Mouse (Mus musculus) urinary bladder, postnatal 4 days (tissue): ENCODE measurements around the gene Agpat4.
"Not testable (repeated sequence)": the region's sequence is repeated elsewhere in the genome, so short reads cannot be mapped to it uniquely, and the experiment has no call there.

Experiments
- DNase-seq, 2 experiments: peaks; one replicate each; pipeline ENCODE4 v3.0.0; 2021 to 2022; ENCODE audit warnings: low spot score in 2 of 2

The Agpat4 gene

DNA sequence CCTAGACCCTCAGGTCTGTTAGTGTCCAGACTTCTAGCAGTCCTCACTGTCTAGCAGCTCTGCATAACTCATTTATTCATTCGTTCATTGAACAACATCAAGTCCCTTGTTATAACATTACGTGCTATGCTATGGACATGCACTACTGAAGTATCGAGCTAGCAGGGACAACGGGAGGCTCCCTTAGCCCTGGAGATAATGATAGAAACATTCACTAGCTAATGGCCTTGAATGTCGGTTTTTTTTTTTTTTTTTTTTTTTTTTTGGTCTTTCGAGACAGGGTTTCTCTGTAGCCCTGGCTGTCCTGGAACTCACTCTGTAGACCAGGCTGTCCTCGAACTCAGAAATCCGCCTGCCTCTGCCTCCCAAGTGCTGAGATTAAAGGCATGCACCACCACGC lies 3.8 kb downstream of the Agpat4 start:
- DNase-seq: not testable (repeated sequence)

DNA sequence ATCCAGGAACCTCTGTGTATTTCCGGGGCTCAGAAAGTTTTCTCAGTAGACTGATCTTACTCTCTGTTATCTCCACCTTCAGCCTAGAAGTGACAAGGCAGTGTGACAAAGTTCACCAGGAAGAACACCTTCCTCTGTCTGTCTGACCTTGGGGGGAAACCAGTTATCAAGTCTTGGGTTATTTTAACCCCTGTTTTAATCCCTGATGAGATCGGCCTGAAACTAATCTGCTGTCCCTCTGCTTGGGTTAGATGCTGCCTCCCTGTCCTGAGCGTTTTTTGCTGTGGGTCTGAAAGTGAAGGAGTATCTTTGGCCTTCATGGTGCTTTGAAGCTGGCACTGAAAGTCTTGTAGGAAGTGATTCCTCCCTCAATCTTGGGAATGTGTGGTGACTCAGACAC lies 4.7 kb downstream of the Agpat4 start:
- DNase-seq: no peak

DNA sequence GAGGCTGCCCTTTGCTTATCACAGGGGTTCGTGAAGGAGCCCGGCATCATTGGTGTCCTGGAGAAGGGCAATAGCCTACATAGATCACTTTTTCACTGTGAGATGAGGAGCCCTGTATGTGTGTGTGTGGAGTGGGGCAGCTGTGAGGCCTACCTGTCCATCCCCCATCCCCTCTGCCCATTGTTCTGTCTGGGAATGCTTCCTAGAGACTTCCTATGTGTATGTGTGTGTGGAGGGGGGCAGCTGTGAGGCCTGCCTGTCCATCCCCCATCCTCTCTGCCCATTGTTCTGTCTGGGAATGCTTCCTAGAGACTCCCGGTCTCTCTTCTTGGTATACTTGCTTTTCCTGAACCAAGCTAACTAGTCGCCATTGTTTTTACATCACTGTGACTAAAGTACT lies 8.6 kb downstream of the Agpat4 start:
- no peak for DNase-seq

DNA sequence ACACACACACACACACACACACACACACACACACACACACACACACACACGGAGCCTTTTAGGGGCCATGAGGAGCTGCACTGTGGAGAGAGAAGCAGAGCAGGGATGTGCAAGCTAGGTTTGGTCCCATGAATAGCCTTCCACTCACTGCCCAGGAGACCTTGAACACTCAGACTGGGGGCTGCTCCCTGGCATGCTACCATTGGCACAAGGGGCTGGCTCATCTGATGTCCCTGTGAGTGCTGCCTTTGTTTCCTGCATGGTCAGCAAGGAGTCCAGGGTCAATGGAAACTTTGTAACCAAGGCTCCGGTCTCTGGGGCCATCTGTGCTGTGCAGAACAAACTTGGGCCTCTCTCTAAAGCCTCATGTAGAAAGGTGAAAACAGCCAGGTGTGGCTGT lies 10.5 kb downstream of the Agpat4 start:
- peak in 1 of 2 experiments; percentile 27 for DNase-seq

DNA sequence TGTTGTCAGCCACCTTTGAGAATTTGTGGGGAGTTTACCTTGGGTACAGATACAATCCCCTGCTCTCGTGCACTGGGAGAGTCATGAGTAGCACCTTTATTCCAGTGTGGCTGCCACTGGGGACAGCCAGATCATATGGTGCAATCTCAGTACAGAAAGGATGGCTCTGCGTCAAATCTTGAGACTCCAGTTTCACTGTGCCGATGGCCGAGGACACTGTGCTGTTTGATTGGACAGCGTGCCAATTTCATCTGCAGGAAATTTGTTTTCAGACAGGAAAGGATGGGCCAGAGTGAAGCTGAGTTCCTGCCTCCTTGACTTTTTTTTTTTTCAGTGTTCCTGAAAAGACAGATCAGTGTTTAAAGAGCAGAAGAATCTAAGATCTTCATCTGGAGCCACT lies 12.7 kb downstream of the Agpat4 start:
- no peak for DNase-seq

DNA sequence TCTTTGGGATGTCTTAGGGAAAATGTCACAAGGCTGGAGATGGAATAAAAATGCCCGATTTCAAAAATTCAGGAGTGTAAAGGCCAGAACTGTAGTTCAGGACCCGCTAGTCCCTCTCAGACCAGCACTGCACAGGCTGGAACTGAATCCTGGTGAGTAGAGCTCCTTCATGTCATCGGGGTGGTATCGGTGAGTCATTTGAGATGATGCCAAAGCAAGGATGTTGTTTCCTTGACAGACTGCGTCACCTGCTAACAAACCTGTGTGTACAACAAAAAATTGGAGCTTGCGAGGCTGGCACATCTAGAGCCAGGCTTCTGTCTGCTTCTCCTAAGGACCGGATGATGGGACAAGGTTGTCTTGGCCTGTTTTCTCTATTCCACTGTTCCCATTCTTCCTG lies 13.1 kb downstream of the Agpat4 start:
- DNase-seq: no peak

DNA sequence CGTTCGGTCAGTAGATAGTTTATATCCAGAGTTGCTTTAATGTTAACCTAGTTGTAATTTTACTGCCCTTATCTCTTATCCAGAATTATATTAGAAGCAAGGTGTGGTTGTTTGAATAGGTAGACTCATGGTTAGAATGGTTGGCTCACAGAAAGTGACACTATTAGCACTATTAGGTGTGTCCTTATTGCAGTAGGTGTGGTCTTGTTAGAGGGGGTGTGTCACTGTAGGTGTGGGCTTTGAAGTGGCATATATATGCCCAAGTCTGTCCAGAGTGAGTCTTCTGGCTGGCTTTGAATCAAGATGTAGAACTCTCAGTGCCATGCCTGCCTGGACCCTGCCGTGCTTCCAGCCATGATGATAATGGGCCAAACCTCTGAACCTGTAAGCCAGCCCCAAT lies 14.4 kb downstream of the Agpat4 start:
- DNase-seq: no peak

DNA sequence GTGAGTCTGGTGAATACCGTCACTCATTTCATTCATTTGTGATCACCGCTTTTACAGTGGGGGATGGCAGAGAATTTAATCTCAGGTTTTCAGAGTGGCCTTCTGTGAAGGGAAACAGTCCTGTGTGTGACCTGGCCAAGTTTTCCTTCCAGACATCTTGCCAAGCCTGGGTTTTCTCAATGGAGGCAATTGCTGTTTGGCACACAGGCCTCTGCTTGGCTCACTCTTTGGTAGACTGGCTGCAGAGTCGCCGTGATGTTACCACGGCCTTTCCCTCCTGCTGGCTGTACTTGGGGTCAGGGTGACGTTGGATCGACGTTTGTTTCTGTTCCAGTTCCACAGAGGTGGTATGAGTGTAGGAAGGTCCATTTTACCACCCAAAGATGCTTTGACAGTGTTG lies 15.5 kb downstream of the Agpat4 start:
- DNase-seq: no peak

DNA sequence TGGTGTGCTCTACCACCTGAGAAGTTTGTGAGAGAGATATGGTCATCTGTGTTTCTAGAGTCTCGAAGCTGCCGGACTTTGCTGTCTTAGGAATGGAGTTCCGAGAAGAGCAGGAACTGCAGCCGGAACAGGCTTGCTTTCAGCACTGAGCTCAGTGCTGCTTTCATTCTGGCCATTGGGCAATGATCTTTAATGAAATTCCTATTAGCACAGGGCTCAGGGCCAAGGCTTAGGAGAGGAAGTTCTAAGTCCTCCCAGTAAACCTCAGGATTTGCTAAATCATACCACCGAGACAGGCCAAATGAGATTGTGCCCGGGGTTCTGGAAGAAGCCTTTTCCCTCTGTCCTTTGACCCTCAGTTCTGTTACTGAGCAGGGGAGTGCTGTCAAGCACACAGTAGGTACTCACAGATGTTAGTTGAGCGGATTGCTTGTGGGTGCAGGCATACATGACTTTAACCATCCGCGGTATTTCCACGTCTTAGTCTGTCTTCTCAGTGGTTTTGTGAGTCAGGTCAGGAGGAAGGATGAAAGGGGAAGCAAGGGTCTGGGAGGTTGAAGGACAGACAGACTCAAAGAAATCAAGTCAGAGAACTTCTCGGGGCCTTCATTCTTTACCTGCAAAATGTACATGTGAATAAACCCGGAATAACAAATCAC lies 16.6 kb downstream of the Agpat4 start:
- DNase-seq: no peak

DNA sequence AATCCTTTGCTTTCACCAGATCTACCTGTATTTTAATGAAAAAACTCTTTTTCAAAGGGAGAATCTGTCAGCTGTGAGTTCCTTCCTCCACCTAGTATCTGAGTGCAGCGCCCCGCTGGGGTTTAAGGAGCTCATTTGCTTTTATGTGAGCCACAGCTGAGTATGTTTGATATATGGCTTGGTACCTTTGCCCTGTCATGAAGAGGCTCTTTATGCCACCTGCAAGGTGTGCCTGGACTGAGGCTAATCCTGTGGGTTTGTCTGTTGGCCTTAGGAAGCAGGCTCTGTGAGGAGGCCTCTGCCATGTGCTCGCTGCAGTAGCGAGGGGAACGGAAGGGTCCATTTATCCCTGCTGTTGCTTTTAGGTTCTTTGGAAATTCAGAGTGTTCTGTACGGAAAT lies 19.9 kb downstream of the Agpat4 start:
- DNase-seq: no peak

DNA sequence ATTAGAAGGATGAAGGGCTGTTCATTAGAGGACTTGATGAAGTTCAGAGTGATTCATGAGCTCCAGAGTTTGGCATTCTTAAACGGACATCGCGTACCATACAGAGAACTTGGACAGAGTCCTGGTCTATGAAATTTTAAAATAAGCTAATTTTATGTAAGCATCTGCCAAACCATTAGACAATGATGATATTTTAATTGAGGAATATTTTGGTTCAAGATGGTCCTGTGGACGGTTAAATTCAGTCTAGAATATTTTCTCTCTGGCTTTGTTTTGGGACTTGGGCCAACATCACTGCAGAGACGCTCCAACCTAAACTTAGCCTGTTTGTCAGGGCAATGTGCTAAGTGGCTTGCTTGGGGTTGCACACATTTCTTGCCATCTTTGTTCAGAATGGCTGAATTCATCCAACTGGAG lies 25.5 kb downstream of the Agpat4 start:
- DNase-seq: no peak

DNA sequence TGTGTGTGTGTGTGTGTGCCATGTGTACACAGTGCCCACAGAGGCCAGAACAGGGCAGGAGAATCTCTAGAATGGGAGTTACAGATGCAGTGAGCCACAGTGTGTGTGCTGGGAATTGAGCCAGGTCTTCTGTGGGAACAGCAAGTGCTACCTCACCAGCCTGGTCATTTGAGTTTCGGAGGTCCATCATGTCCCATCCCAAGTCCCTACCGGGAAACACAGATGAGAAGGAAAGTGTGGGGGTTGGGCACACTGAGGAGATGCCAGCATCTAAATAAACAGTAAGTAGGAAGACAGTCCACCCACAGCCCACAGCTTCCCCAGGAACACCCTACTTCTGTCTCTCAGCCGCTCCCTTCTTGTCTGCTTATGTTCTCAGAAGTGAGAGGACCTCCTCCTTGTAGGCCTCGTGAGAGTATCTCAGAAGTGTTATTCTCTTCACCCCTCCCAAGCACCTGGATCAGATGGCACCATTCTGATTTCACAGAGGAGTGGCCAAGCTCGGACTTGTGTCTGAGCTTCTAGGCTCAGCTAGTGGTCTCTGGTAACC lies 27.7 kb downstream of the Agpat4 start:
- no peak for DNase-seq

DNA sequence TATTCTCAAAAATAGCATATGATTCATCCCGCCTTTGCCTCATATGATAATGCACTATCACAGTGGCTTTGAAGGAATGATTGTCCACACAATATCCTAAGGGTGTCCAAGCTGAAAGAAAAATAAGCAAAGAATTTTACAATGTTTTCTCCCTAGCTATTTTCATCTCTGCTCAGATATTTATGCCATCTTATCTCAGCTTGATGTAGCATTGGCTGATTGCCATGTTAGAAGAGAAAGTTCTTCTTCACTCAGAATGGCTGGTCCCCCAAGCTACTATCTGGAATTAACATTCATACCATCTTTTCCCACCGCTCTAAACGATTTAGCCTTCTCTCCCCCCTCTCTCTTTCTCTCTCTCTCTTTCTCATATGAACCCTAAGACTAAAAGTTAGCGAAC lies 29.3 kb downstream of the Agpat4 start:
- no peak for DNase-seq

DNA sequence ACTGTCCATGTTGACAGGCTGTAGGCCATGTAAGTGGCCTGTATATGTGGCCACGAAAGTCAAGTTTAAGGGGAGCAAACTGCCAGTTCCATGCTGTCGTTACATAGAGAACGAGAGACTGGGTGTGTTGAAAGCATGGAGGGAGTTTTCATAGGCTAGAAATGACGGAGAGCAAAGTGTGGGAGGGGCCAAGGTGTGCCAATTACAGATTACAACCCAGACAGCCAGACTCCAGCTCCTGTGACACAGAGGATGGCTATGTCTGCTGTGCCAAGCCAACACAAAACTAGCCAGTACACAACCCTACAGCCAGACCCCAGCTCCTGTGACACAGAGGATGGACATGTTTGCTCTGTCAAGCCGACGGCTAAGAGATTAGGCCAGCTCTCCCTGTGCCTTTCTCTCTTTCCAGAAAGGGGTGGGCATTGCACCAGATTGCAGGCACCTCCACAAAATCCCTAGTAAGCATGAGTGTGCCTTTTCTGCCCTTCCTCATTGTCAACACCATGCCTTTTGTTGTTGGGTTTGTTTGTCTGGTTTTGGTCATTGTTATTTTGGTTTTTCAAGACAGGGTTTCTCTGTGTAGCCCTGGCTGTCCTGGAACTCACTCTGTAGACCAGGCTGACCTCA lies 30.8 kb downstream of the Agpat4 start:
- no peak for DNase-seq

DNA sequence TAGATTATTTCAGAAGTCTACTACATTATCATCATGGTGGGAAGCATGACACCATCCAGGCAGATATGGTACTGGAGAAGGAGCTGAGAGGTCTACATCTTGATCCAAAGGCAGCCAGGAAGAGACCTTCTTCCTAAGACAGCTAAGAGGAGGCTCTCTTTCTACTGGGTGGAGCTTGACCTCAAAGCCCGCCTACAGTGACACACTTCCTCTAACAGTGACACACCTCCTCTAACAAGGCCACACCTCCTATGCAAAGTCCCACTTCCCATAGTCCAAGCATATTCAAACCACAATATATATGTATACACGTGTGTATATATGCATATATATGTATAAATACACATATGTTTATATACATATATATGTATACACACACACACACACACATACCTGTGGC lies 32.5 kb downstream of the Agpat4 start:
- DNase-seq: no peak

DNA sequence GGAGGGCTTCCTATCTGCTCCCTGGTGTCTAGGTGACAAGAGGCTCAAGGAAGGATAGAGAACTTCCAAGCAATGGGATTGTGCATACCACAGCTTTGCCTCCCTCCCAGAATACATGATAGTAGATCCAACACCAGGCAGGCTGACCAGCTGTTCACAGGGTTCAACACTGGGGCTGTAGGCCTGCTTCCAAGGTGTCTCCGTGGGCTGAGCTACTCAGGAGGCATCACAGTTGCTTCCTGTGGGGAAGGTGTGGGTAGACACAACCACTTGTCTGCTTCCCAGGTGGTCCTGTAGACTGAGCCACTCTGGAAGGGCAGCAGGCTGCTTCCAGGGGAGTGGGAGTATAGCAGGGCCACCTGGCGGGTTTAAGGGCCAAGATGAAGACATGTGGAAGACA lies 35.8 kb downstream of the Agpat4 start:
- no peak for DNase-seq

DNA sequence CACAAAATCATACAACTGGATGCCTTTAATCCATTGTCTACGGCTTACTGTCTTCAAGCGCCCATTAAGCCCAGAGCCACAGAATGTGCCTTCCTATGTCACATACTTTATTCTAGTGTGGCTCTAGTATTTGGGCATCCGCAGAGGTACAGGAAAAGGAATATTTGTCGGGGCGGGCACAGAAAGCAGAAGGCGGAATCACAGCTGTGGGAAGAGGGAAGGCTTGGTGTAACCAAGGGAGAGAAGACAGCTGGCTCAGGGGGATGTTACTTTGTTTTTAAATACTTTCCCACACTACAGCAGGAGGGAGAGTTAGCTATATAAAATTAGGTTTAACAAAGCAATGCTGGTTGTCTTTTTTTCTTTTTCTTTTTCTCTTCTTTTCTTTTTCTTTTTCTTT lies 36.7 kb downstream of the Agpat4 start:
- DNase-seq: no peak

DNA sequence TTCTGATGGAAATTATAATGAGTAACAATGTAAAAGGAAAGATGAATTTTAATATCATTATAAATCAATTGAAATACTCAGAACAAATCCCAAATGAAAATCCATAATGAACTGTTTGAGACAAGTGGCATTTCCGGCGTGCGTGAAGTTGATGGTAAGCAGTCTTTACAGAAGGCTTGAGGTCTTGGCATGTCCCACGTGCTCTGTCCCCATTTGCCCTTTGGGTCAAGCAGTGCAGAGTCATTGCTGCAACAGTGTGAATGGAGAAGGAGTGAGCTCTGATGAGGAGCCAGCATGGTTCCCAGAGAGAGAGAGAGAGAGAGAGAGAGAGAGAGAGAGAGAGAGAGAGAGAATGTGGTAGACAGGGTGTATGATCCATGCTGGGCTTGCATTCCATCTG lies 37.4 kb downstream of the Agpat4 start:
- DNase-seq: no peak

DNA sequence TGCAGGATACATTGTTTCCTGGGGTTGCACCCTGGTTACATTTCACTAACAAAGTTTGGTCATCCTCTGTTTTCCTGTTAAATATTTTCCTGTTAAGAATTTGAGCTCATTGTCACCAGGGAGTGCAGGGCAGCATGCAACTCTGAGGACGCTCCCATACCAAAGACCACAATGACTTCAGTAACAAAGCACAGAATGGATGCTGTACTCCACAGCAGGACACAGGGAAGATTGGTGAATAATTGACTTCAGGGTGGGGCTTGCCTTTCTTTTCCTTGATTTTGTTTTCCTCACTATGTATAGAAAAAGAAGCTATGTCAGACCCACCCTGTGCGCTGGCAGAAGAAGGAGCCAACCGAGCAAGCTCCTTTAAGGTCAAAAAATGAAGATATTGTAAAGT lies 38.2 kb downstream of the Agpat4 start:
- DNase-seq: no peak

DNA sequence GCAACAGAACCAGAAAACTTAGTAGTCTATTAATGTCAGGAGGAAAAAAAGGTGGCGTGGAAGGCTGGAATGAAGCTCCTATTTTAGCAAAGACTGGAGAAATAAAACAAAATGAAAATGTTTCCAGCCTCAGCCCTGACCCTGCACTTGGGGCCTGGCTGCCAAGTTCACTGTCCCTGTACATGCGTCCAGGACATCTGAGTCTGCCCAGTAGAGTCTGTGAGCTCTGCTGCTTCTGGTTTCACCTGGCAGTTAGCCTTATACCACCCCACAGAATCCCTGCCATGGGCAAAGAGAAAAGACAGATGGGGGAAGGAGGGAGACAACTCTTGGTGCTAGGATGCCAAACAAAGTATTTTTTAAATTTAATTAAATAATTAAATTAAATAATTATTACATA lies 38.7 kb downstream of the Agpat4 start:
- DNase-seq: no peak

DNA sequence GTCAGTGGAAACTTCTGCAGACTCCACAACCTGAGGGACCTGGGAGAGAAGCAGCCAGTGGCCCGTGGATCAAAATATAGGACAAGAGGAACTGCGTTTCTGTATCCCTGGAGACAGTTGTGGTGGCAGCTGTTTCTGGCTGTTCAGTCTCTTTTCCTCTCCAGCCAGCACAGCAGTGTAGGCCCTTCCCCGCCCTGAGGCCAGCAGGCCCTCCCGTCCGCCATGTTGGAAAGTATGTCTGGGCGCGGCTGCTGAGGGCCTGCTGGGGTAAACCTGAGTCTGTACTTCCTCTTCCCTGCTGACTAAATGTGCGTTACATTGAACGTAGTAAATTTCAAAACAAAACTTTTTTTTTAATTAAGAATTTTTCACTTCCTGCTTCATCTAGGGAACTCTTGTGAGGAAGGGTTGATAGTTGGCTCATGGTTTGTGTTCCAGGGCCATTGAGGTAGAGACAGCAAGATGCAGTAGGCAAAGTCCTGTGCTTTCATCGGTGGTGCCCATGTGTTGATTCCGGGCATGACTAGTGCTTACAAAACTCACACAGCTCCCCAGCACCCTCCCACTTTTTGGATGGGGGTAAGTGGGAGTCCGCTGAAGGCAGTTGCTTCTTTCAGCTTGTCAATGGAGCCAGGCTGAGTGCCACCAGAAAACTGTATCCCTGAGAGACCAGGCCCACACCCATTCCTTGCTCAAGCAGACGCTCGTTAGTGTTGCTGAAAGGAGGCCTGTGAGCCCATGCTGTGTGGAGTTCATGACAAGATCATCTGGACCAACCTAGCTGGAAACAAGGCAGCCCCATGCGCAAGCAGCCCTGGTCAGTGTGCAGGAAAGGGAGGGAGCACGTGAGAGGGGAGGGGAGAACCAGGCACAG lies 40.9 kb downstream of the Agpat4 start:
- DNase-seq: no peak

DNA sequence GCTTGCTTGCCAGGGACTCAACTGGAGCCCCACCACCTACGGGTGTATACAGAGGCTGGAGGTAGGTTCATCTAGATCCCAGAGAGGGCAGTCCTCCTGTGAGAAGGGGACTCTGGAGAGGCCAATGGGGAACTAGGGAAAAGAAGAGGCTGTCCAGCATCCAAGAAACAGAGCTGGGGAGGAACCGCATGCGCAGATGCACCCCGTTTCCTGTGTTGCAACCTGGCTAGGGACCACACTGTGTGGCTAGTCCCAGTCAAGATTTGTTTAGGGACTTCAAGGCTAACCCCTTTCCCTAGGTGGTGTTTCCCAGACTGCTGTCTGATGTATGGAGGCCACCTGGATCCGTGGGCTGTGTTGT lies 41.5 kb downstream of the Agpat4 start:
- DNase-seq: no peak

DNA sequence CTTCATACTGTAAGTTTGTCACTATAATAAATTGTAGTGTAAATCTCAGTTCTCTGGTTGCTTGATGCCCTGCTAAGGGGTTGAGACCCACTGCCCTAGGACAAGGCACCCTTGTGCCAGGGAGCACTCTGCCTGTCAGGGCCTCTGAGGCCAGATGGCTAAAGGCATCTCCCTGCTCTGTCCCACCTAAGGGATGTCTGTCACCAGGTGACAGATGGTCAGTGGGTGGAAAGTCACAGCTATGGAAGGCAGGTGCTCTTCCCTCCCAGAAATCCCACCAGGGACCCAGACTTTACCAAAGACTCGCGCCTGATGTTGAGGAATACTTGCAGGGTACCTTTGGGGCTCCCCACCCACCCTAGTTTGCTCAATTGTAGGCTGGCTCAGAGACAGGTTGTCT lies 42.0 kb downstream of the Agpat4 start:
- no peak for DNase-seq
